Mouse (Mus musculus): ENCODE data around the gene Hs3st3b1. TPM values are rescaled to one million over a fixed set of nuclear protein-coding genes. Genes with fewer than 3 reads are reported as not detected.

Hs3st3b1 gene
- polyA plus RNA-seq, 1 experiment from 2014 or later: 0.03 TPM

DNA sequence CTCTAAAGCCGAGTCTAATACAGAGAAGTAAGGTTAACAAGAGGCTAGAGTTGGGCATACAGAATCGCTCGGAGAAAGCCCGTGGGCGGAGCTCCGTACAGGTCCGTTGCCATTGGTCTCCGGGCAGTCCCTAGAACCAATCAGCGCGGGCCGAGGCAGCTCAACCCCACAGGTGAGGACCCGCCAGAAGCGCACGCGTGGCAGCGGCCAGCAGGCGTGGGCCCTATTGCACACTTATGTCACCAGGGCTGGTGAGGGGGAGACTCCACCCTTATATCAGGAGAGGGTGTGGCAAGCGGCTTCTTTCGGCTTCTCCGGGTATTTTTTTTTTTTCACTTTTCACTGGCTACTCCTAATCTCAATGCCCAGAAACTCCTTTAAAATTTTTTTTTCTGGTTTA, 7.7 kb downstream of the Hs3st3b1 start:
- Histone ChIP-seq H3K36me3 (ENCODE audit: inconsistent target) (no peaks in the 10 kb centered on the region), H3K27ac (no peak overlapping the region), H3K79me2 (ENCODE audit: inconsistent target) (no peaks in the 10 kb centered on the region), H3K4me3 (ENCODE audit: inconsistent target) (peak overlapping the region; percentile 8; the same call in 1 of the 2 replicates)
- 6% methylated on average over 20 of the region's 20 CpGs for WGBS (ENCODE audit: missing documents)

DNA sequence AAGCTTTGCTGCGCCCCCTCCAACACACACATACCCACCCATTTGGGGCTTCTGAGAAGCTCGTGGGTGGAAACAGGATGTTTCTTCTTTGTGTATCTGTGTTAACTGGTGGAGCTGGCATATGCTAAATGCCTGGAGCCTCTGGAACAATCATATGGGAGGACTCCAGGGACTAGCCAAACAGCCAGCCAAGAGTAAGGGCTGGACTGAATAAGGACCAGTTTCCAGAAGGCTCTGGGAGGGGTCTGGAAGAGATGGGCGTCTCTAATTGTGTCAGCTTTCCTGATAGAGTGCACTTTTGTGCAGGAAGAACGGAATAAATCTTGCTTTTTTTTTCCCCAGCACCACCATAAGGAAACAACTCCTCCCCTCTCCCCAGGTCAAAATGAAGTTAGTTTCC, 8.2 kb downstream of the Hs3st3b1 start:
- Histone ChIP-seq H3K27ac (no peak overlapping the region), H3K36me3 (ENCODE audit: inconsistent target) (no peaks in the 10 kb centered on the region), H3K79me2 (ENCODE audit: inconsistent target) (no peaks in the 10 kb centered on the region), H3K4me3 (ENCODE audit: inconsistent target) (peak overlapping the region; percentile 8; the same call in 1 of the 2 replicates)
- WGBS (ENCODE audit: missing documents): 52% methylated on average over 3 of the region's 4 CpGs

DNA sequence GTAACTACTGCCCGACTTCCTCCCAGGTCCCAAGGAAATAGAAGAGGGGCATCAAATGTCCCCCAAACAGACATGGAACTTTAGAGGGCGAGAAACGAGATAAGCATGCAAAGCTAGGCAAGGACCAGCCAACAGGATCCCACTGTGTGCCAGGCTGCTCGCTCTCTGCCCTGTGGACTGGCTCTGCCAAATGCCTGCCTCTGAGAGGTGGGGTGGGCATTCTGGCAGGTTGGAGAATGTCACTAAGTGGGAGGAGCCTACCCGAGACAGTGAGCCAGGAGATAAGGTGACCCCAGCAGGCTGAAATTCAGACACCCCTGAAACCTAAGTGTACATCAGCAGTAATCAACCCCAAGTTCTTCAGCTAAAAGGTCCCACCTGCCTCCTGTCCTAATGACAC, 11.1 kb downstream of the Hs3st3b1 start:
- H3K36me3 ChIP-seq (ENCODE audit: inconsistent target): no peaks in the 10 kb centered on the region
- H3K4me3 ChIP-seq (ENCODE audit: inconsistent target): no peak overlapping the region
- 86% methylated on average over 5 of the region's 5 CpGs for WGBS (ENCODE audit: missing documents)
- H3K27ac ChIP-seq: no peak overlapping the region
- H3K79me2 ChIP-seq (ENCODE audit: inconsistent target): no peaks in the 10 kb centered on the region

DNA sequence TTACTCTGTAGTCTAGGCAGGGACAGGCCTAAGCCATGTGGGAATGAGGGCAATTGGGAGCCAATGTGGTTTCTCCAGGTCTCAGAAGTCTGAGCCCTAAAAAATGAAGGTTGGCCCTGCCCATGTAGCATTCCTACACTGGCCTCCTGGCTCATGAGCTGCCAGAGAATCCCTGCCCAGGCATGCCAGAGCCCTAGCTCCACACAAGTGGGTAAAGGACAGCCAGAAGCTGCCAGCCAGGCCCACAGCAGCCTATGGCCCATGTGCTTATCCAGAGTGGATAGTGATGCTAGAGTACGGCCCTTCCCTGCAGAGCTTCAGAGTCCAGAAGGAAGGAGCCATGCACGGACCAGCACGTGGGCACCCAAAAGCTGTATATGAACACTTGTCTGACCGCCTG, 12.1 kb downstream of the Hs3st3b1 start:
- 94% methylated on average over 4 of the region's 4 CpGs for WGBS (ENCODE audit: missing documents)
- no peaks in the 10 kb centered on the region for H3K79me2 ChIP-seq (ENCODE audit: inconsistent target)
- no peaks in the 10 kb centered on the region for H3K36me3 ChIP-seq (ENCODE audit: inconsistent target)
- no peak overlapping the region for H3K27ac ChIP-seq
- no peak overlapping the region for H3K4me3 ChIP-seq (ENCODE audit: inconsistent target)

DNA sequence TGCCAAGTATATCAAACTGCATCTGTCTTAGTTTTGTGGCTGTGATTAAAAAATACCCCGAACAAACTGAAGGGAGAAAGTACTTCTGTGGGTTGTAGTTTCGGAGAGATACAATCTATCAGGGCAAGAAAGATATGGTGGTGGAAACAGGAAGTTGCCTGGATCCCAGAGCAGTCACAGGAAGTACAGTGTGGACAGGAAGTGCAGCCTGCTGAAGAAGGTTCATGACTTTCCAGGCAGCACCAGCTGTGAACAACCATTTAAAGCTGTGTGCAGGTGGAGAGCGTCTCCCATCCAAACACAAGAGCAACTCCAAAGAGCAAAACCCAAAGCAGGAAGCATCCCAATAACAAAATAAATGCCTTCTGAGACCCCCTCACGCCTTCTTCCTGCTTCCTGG, 13.6 kb downstream of the Hs3st3b1 start:
- 37% methylated on average over 4 of the region's 4 CpGs for WGBS (ENCODE audit: missing documents)
- Histone ChIP-seq H3K36me3 (ENCODE audit: inconsistent target) (no peaks in the 10 kb centered on the region), H3K4me3 (ENCODE audit: inconsistent target) (no peak overlapping the region), H3K79me2 (ENCODE audit: inconsistent target) (no peaks in the 10 kb centered on the region), H3K27ac (no peak overlapping the region)

DNA sequence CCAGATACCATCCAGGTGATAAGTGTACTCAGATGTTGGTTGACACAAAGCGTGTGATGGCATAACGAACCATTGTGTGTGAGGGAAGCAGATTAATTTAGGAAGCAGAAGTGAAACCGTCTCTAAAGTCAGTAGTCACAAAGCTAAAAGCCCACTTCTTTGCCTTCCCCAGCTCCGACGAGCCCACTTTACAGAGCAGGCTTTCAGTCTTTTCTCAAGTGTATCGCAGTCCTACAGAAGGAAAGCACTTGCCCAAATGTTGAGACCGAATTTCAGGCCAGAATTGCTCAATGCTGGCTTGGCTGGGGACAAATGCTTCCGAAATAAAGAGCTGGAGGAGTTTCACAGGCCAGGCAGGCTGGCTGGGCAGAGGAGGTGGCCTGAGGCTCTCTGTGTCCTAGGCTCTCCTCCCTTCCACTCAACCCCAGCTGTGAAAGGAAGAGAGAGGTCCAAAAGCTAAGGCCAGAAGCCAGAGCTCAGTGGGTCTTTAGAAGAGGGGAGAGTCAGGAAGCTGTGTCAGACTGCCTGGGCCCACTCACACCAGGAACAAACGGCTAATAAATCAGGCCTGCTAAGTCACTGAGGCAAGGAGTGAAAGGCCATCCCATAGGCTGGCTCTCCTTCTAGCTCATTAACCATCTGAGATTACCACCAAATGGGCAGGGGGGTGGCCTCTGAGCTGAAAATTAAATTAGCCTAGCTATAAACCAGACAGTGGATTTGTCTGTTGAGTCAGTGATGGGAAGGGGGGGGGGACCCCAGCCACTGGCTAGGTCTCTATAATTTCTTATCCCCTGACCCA, 15.3 kb downstream of the Hs3st3b1 start:
- Histone ChIP-seq H3K79me2 (ENCODE audit: inconsistent target) (no peaks in the 10 kb centered on the region), H3K4me3 (ENCODE audit: inconsistent target) (no peak overlapping the region), H3K27ac (peak overlapping the region; percentile 67), H3K36me3 (ENCODE audit: inconsistent target) (no peaks in the 10 kb centered on the region)
- 13% methylated on average over 9 of the region's 9 CpGs for WGBS (ENCODE audit: missing documents)

DNA sequence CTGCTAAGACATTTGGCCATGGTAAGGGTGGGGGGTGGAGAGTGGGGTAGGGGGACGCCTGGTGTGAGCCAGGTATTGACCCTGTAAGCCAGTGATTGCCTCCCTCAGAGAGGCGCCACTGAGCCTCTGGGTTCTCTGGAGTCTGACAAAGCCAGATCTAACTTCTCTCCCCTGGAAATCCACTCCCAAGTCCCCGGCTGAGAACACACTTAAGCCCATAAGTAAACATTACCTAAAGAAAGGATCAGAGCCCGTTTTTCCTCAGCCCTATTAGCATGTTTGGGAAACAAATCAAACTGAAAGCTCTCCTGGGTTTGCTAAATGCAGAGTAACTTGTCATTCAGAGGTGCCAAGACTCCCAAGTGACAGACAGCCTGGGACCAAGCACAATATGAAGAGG, 17.3 kb downstream of the Hs3st3b1 start:
- Histone ChIP-seq H3K4me3 (ENCODE audit: inconsistent target) (no peak overlapping the region), H3K36me3 (ENCODE audit: inconsistent target) (no peaks in the 10 kb centered on the region), H3K27ac (no peak overlapping the region), H3K79me2 (ENCODE audit: inconsistent target) (no peaks in the 10 kb centered on the region)
- WGBS (ENCODE audit: missing documents): 90% methylated on average over 4 of the region's 4 CpGs

DNA sequence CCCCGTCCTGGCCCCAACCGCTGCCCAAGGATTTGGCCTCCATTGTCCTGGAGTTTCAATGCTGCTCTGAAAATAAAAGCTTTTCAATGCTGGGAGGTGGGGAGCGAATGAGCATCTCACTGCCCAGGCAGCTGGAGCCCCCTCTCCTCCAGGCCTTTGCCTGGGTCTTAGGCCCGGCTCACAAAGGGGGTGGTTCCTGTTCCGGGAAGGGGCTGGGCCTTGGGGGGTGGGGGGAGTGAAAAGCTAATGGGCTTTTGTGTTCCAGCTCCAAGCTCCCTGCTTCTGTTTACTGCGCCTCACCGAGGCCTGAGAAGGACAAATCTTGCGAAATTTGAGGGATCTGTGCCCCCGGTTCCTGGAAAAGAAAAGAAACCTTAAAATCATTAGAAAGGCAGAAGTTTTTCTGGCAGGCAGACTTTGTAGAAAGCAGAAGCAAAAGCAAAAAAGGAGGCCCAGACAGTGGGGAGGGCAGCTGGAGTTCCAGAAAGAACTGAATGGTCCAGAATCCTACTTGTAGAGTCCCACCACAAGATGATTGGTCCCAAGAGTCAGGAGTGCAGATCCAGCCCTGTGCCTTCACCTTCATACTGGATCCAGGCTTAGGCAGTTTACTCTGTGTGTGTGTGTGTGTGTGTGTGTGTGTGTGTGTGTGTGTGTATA, 23.5 kb downstream of the Hs3st3b1 start:
- WGBS (ENCODE audit: missing documents): 42% methylated on average over 9 of the region's 9 CpGs
- H3K27ac ChIP-seq: no peak overlapping the region
- no peaks in the 10 kb centered on the region for H3K36me3 ChIP-seq (ENCODE audit: inconsistent target)
- no peaks in the 10 kb centered on the region for H3K79me2 ChIP-seq (ENCODE audit: inconsistent target)
- H3K4me3 ChIP-seq (ENCODE audit: inconsistent target): no peak overlapping the region

DNA sequence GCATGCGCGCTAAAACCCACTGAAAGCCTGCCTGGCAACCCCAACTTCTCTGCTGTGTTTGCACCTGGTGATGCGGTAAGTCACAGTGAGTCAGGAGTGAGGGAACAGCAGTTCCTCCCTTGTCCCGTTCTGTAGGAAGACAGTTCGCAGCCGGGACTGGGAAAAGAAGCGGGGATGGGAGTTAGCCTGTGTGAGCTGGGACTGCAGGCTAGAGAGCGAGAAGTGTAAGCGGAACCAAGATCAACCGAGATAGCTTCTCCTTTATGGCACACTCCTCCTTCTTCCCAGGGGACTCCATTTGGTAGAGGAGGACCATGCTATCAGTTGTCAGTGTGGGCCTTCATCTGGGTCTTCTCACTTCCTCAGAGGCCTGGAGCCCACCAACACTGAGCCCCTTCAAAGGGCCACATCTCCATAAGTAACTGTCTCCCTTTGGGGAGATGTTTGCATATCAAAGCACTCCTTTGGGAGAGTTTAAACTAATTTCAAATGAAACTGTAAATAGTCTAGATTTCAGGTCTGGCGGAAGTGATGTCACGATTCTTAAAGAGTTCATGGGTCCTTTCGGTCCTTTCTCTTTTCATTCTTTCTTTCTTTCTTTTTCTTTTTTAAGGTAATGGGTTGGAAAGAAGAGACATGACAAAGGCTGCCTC, 24.1 kb downstream of the Hs3st3b1 start:
- 83% methylated on average over 13 of the region's 13 CpGs for WGBS (ENCODE audit: missing documents)
- H3K36me3 ChIP-seq (ENCODE audit: inconsistent target): no peaks in the 10 kb centered on the region
- no peak overlapping the region for H3K27ac ChIP-seq
- H3K79me2 ChIP-seq (ENCODE audit: inconsistent target): no peaks in the 10 kb centered on the region
- H3K4me3 ChIP-seq (ENCODE audit: inconsistent target): no peak overlapping the region

DNA sequence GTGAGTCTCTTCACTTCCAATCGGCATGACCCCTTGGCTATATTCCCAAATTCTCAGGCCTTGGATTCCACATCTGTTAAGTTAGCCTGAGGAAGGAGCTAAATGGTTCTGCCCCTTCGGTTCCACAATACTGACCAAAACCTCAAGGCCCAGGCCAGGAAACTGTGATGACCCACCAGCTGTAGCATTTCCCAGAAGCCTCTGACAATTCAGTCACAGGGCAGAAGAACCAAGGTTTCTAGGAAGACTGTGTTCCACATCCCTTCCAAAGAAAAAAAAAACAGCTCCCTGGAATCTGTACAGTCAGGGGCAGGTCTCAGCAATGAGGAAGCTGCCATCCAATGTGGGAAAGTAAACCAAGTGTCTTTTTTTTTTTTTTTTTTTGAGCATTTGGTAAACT, 25.1 kb downstream of the Hs3st3b1 start:
- Histone ChIP-seq H3K27ac (no peak overlapping the region), H3K36me3 (ENCODE audit: inconsistent target) (no peaks in the 10 kb centered on the region), H3K4me3 (ENCODE audit: inconsistent target) (no peak overlapping the region), H3K79me2 (ENCODE audit: inconsistent target) (no peaks in the 10 kb centered on the region)
- 96% methylated on average over 2 of the region's 2 CpGs for WGBS (ENCODE audit: missing documents)

DNA sequence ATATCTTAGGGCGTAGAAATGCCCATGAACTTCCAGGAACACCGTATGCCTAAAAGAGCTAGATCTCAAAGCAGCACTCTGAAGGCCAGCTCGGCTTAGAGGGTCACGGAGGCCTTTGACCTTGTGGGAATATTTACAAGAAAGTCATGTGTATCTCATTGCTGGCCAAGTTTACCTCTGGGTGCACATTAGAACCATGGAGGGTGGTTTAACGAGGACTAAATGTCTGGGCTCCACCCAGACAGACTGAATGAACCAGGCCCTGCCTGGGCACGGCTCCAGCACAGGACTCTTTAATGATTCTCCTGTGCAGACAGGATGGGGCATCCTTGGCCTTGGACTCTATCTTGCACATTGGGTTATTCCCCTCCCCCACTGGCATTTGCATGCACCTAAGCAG, 27.9 kb downstream of the Hs3st3b1 start:
- Histone ChIP-seq H3K36me3 (ENCODE audit: inconsistent target) (no peaks in the 10 kb centered on the region), H3K4me3 (ENCODE audit: inconsistent target) (no peak overlapping the region), H3K79me2 (ENCODE audit: inconsistent target) (no peaks in the 10 kb centered on the region), H3K27ac (no peak overlapping the region)
- WGBS (ENCODE audit: missing documents): 96% methylated on average over 4 of the region's 6 CpGs

DNA sequence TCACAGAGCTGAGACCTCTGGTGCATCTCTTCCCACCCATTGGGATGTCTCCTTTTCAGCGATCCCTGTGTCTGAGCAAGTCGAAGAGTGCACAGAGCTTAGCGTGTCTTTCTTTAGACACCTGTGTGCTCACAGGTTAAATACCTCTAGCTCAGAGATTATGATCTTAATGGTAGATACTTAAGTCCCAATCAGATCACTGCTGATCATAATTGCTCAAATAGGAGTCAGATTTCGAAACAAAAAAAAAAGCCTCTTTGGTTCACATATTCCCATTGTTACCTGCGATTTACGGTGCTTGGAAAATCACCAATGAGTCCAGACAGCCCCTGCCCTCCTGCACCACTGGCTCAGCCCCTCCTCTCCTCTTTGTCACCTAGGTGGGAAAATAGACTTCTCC, 28.5 kb downstream of the Hs3st3b1 start:
- no peak overlapping the region for H3K4me3 ChIP-seq (ENCODE audit: inconsistent target)
- WGBS (ENCODE audit: missing documents): 96% methylated on average over 6 of the region's 6 CpGs
- no peak overlapping the region for H3K27ac ChIP-seq
- no peaks in the 10 kb centered on the region for H3K36me3 ChIP-seq (ENCODE audit: inconsistent target)
- H3K79me2 ChIP-seq (ENCODE audit: inconsistent target): no peaks in the 10 kb centered on the region

DNA sequence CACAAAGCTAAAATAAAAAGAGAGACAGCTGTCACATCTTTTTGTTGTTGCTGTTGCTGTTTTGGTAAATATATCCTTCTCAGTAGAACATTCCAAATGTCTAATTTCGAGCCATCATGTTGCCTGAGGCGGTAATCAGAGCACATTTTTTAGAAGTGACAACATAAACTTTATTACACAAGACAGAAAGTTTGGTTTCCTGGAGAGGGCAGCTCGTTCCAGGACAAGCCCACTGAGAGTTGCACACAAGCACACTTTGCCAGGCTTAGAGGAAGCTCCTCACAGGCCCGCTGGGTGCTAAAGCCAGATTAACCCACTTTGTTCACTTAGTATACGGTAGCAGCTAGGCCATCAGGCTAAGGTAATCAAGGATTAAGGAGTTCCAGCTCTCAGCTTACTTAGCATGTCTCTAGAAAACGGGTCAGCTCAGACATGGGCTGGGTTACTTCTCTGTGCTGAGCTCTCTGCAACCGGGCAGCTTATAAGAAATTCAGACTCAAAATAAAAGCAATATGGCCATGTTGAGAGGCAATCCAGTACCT, 30.5 kb downstream of the Hs3st3b1 start:
- no peak overlapping the region for H3K4me3 ChIP-seq (ENCODE audit: inconsistent target)
- no peaks in the 10 kb centered on the region for H3K79me2 ChIP-seq (ENCODE audit: inconsistent target)
- WGBS (ENCODE audit: missing documents): 42% methylated on average over 7 of the region's 7 CpGs
- H3K36me3 ChIP-seq (ENCODE audit: inconsistent target): no peaks in the 10 kb centered on the region
- no peak overlapping the region for H3K27ac ChIP-seq

DNA sequence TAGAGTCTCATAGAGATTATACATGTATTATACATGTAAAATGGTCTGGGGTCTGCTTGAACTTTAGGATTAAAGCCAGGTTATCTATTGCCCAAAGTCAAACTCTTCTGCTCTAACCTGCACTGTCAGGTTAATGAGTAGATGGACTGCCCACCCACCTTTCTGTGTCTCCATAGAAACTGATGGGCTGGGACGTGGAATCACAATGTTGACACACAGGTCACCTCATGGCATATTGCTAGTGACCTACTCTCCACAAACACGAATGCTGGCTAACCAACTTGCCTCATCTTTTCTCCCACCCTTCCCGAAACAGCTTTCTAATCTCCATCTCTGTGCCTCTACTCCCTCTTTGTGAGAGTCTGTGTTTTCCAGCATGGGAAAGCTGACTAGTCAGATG, 38.7 kb downstream of the Hs3st3b1 start:
- Histone ChIP-seq H3K4me3 (ENCODE audit: inconsistent target) (no peak overlapping the region), H3K36me3 (ENCODE audit: inconsistent target) (no peaks in the 10 kb centered on the region), H3K27ac (no peak overlapping the region), H3K79me2 (ENCODE audit: inconsistent target) (no peaks in the 10 kb centered on the region)
- 96% methylated on average over 3 of the region's 3 CpGs for WGBS (ENCODE audit: missing documents)

DNA sequence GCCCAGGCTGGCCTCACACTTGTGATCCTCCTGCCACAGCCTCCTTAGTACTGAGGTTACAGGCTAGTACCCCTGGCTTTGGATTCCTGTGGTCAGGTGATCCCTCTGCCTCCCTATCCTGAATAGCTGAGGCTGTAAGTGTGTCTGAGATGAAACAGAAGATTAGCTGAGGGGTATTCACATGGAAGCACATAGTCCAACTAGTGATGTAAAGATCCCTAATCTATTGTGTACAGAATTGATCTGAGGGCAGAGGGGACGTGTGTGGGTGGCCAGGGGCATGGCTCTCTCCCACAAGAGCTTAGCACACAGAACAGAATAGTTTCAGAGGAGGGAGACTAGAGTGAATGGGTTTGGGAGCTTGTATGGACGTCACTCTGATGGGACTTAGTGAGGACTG, 41.8 kb downstream of the Hs3st3b1 start:
- Histone ChIP-seq H3K27ac (no peak overlapping the region), H3K36me3 (ENCODE audit: inconsistent target) (no peaks in the 10 kb centered on the region), H3K79me2 (ENCODE audit: inconsistent target) (no peaks in the 10 kb centered on the region), H3K4me3 (ENCODE audit: inconsistent target) (no peak overlapping the region)
- 83% methylated on average over 2 of the region's 2 CpGs for WGBS (ENCODE audit: missing documents)
